ENCODE assay signal across 8 mouse cellular contexts in genomic region chrX:7696520-7696919, GRCm38 (mm10). TPM values are rescaled to one million over a fixed set of nuclear protein-coding genes. Genes with fewer than 3 reads are reported as not detected.
DNase-seq lines count a peak whose midpoint lies in the region; ATAC-seq and TF ChIP-seq lines count a peak whose summit lies in the region.

No protein-coding gene starts in this region.

- dilution Hi-C loops in CH12.LX (cut with MboI; ENCODE audit: extremely low pct_ligation_motif_present, extremely low pct_unique_long_range_greater_than_20kb, low sequenced_read_pairs) = no loop called here

- H3K36me3 ChIP-seq in CH12.LX (replicated peaks in 1 of 2; ENCODE audit: control insufficient read depth in 1 of 2, insufficient read depth in 1 of 2, low read length in 1 of 2) = peaks cover 19 to 29% of the 10 kb centered on the region in 2 experiments
- peaks cover 29% of the 10 kb centered on the region for H3K36me3 ChIP-seq in hindbrain, embryonic 10.5 days
- H3K36me3 ChIP-seq in liver, embryonic 16.5 days (ENCODE audit: control insufficient read depth, insufficient read depth) = peaks cover 4% of the 10 kb centered on the region; the same call in 1 of the 2 replicates

- no peak for TF ChIP-seq RAD21 in CH12.LX (IDR thresholded peaks at IDR 0.05; ENCODE audit: low read depth, low read length)

- peak overlapping the region; percentile 71 for H3K4me2 ChIP-seq in CH12.LX (ENCODE audit: insufficient read depth, low read depth, poor library complexity, severe bottlenecking)
- H3K4me2 ChIP-seq in liver, embryonic 16.5 days (ENCODE audit: low read depth, low read length) = peak overlapping the region; percentile 37

- H3K9ac ChIP-seq in CH12.LX (ENCODE audit: insufficient read depth, low read depth) = no peak overlapping the region
- no peak overlapping the region for H3K9ac ChIP-seq in liver, embryonic 16.5 days (ENCODE audit: low read depth, low read length)

- peaks cover 4 to 11% of the 10 kb centered on the region in 2 experiments; a peak in 3 of 4 replicates for H3K4me1 ChIP-seq in CH12.LX (ENCODE audit: control insufficient read depth in 1 of 2, insufficient read depth in 2 of 2)
- H3K4me1 ChIP-seq in hindbrain, embryonic 10.5 days (replicated peaks) = no peaks in the 10 kb centered on the region; the same call in 1 of the 2 replicates
- H3K4me1 ChIP-seq in liver, embryonic 16.5 days (ENCODE audit: control insufficient read depth, low read depth, low read length) = no peaks in the 10 kb centered on the region; the same call in none of the 2 replicates

- no peak for TF ChIP-seq EP300 in CH12.LX (IDR thresholded peaks at IDR 0.05; ENCODE audit: low read length)

- in situ Hi-C loops in CH12.LX (cut with MboI; ENCODE audit: low pct_ligation_motif_present, low pct_unique_long_range_greater_than_20kb, low sequenced_read_pairs) = no loop called here

- no peaks in the 10 kb centered on the region for H3K27me3 ChIP-seq in CH12.LX (replicated peaks)
- no peaks in the 10 kb centered on the region for H3K27me3 ChIP-seq in hindbrain, embryonic 10.5 days (ENCODE audit: insufficient read depth, poor library complexity, severe bottlenecking)
- no peaks in the 10 kb centered on the region for H3K27me3 ChIP-seq in liver, embryonic 16.5 days (ENCODE audit: control insufficient read depth, insufficient read depth, low read depth, low read length)

- DNase-seq in gastrocnemius, adult 2 months = no peak
- DNase-seq in gastrocnemius, adult 18-20 months (ENCODE audit: low spot score) = no peak
- DNase-seq in CH12.LX (ENCODE audit: extremely low read depth) = no peak
- no peak for DNase-seq in hindbrain, embryonic 10.5 days (ENCODE audit: low spot score)
- no peak for DNase-seq in cerebellum, adult 18-20 months
- DNase-seq in gastrocnemius, adult 8-10 months (ENCODE audit: low spot score in 2 of 2) = no peak

- no peaks in the 10 kb centered on the region for H3K9me3 ChIP-seq in CH12.LX (replicated peaks; ENCODE audit: low read length)
- H3K9me3 ChIP-seq in hindbrain, embryonic 10.5 days = no peaks in the 10 kb centered on the region
- H3K9me3 ChIP-seq in liver, embryonic 16.5 days (replicated peaks; ENCODE audit: control insufficient read depth, low read length) = no peaks in the 10 kb centered on the region

- intact Hi-C loops in gastrocnemius, adult 2 months (cut with DNase I) = loop anchor here (10.0 kb wide), 1 partner anchor 122 kb away; the partner anchor contains the start of genes Foxp3 and Ppp1r3f

- no peak for TF ChIP-seq CTCF in gastrocnemius, adult 2 months (IDR thresholded peaks at IDR 0.05)
- no peak for TF ChIP-seq CTCF in CH12.LX (conservative IDR thresholded peaks at IDR 0.05 in 1 of 2, IDR thresholded peaks at IDR 0.05 in 1 of 2; ENCODE audit: low read depth in 2 of 2, low read length in 2 of 2)

- H3K4me3 ChIP-seq in gastrocnemius, adult 2 months = peak overlapping the region; percentile 81
- H3K4me3 ChIP-seq in CH12.LX (replicated peaks in 1 of 3; ENCODE audit: low read depth in 2 of 3, low read length in 2 of 3, poor library complexity in 1 of 3) = peak overlapping the region in 1 of 3 experiments; percentile 20
- H3K4me3 ChIP-seq in hindbrain, embryonic 10.5 days = peak overlapping the region; percentile 64
- H3K4me3 ChIP-seq in liver, embryonic 16.5 days (ENCODE audit: low read depth, low read length) = peak overlapping the region; percentile 75

- peak overlapping the region; percentile 28 for H3K27ac ChIP-seq in gastrocnemius, adult 2 months
- no peak overlapping the region for H3K27ac ChIP-seq in CH12.LX (ENCODE audit: insufficient read depth, low read depth)
- H3K27ac ChIP-seq in hindbrain, embryonic 10.5 days = no peak overlapping the region
- H3K27ac ChIP-seq in liver, embryonic 16.5 days (ENCODE audit: low read length) = no peak overlapping the region

- WGBS in hindbrain, embryonic 10.5 days = 50% methylated on average over 6 of the region's 6 CpGs
- WGBS in liver, embryonic 16.5 days (ENCODE audit: insufficient replicate concordance) = 32% methylated on average over 6 of the region's 6 CpGs

- no peak for TF ChIP-seq POLR2A in CH12.LX (IDR thresholded peaks at IDR 0.05; ENCODE audit: low read depth, low read length)

- peaks cover 24% of the 10 kb centered on the region for H3K79me2 ChIP-seq in CH12.LX (replicated peaks; ENCODE audit: control insufficient read depth, extremely low read depth, insufficient read depth, poor library complexity, severe bottlenecking)

- no peak for ATAC-seq in liver, embryonic 16.5 days (ENCODE audit: low read depth)
- ATAC-seq in megakaryocyte progenitor cell, adult 5-6 weeks (replicated peaks; ENCODE audit: poor library complexity) = no peak

TF ChIP-seq in CH12.LX, 34 proteins besides CTCF, POLR2A, EP300 and RAD21:
- TF ChIP-seq CHD2 (IDR thresholded peaks at IDR 0.05; ENCODE audit: low read length) = no peak
- no peak for TF ChIP-seq POLR2AphosphoS2 (IDR thresholded peaks at IDR 0.05; ENCODE audit: low read depth, low read length)
TF ChIP-seq in CH12.LX: peak in this region for 0.

RNA-seq across cellular contexts. Expression of gene Gpkow, which starts 0.4 kb away (rescaled TPM):
- 10 to 100 TPM; 12.5 to 15.3 TPM for total RNA-seq in gastrocnemius, adult 2 months (2021)
- 10 to 100 TPM; 14.3 to 15.0 TPM for total RNA-seq in gastrocnemius, adult 18-20 months (2021)
- 14.6 and 16.8 TPM in 2 replicates for total RNA-seq in CH12.LX (2012; rRNA removed)
- 6.6 and 9.3 TPM in 2 replicates for total RNA-seq in CH12.LX (2014; rRNA removed)
- 32.2 and 35.3 TPM in 2 replicates for polyA plus RNA-seq in CH12.LX (2012; ENCODE audit: insufficient read length, low read depth)
- 36.0 and 42.8 TPM in 2 replicates for polyA plus RNA-seq in hindbrain, embryonic 10.5 days (2016; fragmentation: Nextera tagmentation; extraction: Ambion mirVana)
- 13.4 and 14.0 TPM in 2 replicates for polyA plus RNA-seq in liver, embryonic 16.5 days (2015; fragmentation: Nextera tagmentation; extraction: Ambion mirVana)
- total RNA-seq in megakaryocyte progenitor cell, adult 5-6 weeks (2015) = 26.8 and 28.2 TPM in 2 replicates
- 19.2 and 24.4 TPM in 2 replicates for total RNA-seq in megakaryocyte progenitor cell, adult 5-6 weeks (2017)
- 10 to 100 TPM; 12.4 to 13.2 (median 12.7) TPM for total RNA-seq in gastrocnemius, adult 8-10 months (2022)

RNA-seq across cellular contexts. Expression of gene Magix, which starts 15.5 kb away (rescaled TPM):
- total RNA-seq in gastrocnemius, adult 2 months (2021) = 10 to 100 TPM; 21.0 to 31.0 TPM
- total RNA-seq in gastrocnemius, adult 18-20 months (2021) = 10 to 100 TPM; 30.6 to 33.7 TPM
- 0.13 TPM in 1 of 2 replicates, not detected in the other for total RNA-seq in CH12.LX (2012; rRNA removed)
- total RNA-seq in CH12.LX (2014; rRNA removed) = not detected in 2 replicates
- polyA plus RNA-seq in CH12.LX (2012; ENCODE audit: insufficient read length, low read depth) = not detected in 2 replicates
- polyA plus RNA-seq in hindbrain, embryonic 10.5 days (2016; fragmentation: Nextera tagmentation; extraction: Ambion mirVana) = not detected in 2 replicates
- 0.12 TPM in 1 of 2 replicates, not detected in the other for polyA plus RNA-seq in liver, embryonic 16.5 days (2015; fragmentation: Nextera tagmentation; extraction: Ambion mirVana)
- total RNA-seq in megakaryocyte progenitor cell, adult 5-6 weeks (2015) = not detected in 2 replicates
- not detected in 2 replicates for total RNA-seq in megakaryocyte progenitor cell, adult 5-6 weeks (2017)
- 10 to 100 TPM; 21.4 to 25.1 (median 22.7) TPM for total RNA-seq in gastrocnemius, adult 8-10 months (2022)

RNA-seq across cellular contexts. Expression of gene Wdr45, which starts 17.6 kb away (rescaled TPM):
- total RNA-seq in gastrocnemius, adult 2 months (2021) = 10 to 100 TPM; 31.1 to 37.6 TPM
- 10 to 100 TPM; 32.4 to 37.1 TPM for total RNA-seq in gastrocnemius, adult 18-20 months (2021)
- total RNA-seq in CH12.LX (2012; rRNA removed) (13.9 and 21.4 TPM in 2 replicates), CH12.LX (2014; rRNA removed) (19.4 and 24.1 TPM in 2 replicates)
- 18.0 and 21.7 TPM in 2 replicates for polyA plus RNA-seq in CH12.LX (2012; ENCODE audit: insufficient read length, low read depth)
- polyA plus RNA-seq in hindbrain, embryonic 10.5 days (2016; fragmentation: Nextera tagmentation; extraction: Ambion mirVana) = 19.5 and 23.7 TPM in 2 replicates
- polyA plus RNA-seq in liver, embryonic 16.5 days (2015; fragmentation: Nextera tagmentation; extraction: Ambion mirVana) = 19.9 and 21.8 TPM in 2 replicates
- 27.3 and 39.9 TPM in 2 replicates for total RNA-seq in megakaryocyte progenitor cell, adult 5-6 weeks (2015)
- total RNA-seq in megakaryocyte progenitor cell, adult 5-6 weeks (2017) = 18.4 and 21.7 TPM in 2 replicates
- 10 to 100 TPM; 34.5 to 41.8 (median 37.8) TPM for total RNA-seq in gastrocnemius, adult 8-10 months (2022)

RNA-seq across cellular contexts. Expression of gene Plp2, which starts 25.3 kb away (rescaled TPM):
- total RNA-seq in gastrocnemius, adult 2 months (2021) = 10 to 100 TPM; 23.8 to 42.7 TPM
- 10 to 100 TPM; 30.3 to 35.0 TPM for total RNA-seq in gastrocnemius, adult 18-20 months (2021)
- 163 and 183 TPM in 2 replicates for total RNA-seq in CH12.LX (2012; rRNA removed)
- 144 and 173 TPM in 2 replicates for total RNA-seq in CH12.LX (2014; rRNA removed)
- 207 and 247 TPM in 2 replicates for polyA plus RNA-seq in CH12.LX (2012; ENCODE audit: insufficient read length, low read depth)
- 40.9 and 52.0 TPM in 2 replicates for polyA plus RNA-seq in hindbrain, embryonic 10.5 days (2016; fragmentation: Nextera tagmentation; extraction: Ambion mirVana)
- polyA plus RNA-seq in liver, embryonic 16.5 days (2015; fragmentation: Nextera tagmentation; extraction: Ambion mirVana) = 24.8 and 29.2 TPM in 2 replicates
- total RNA-seq in megakaryocyte progenitor cell, adult 5-6 weeks (2015) = 115 and 133 TPM in 2 replicates
- total RNA-seq in megakaryocyte progenitor cell, adult 5-6 weeks (2017) = 26.4 and 37.1 TPM in 2 replicates
- total RNA-seq in gastrocnemius, adult 8-10 months (2022) = 10 to 100 TPM; 29.6 to 34.3 (median 33.3) TPM

RNA-seq across cellular contexts. Expression of gene Gm45208, which starts 25.5 kb away (rescaled TPM):
- not detected for total RNA-seq in gastrocnemius, adult 2 months (2021)
- total RNA-seq in gastrocnemius, adult 18-20 months (2021) = under 1 TPM in 1 of 2 experiments, not detected in 1; 0.45 TPM
- total RNA-seq in CH12.LX (2012; rRNA removed) (0.47 TPM in 1 of 2 replicates, not detected in the other), CH12.LX (2014; rRNA removed) (not detected in 2 replicates)
- polyA plus RNA-seq in CH12.LX (2012; ENCODE audit: insufficient read length, low read depth) = 13.0 and 13.1 TPM in 2 replicates
- polyA plus RNA-seq in hindbrain, embryonic 10.5 days (2016; fragmentation: Nextera tagmentation; extraction: Ambion mirVana) = not detected in 2 replicates
- 0.27 and 0.51 TPM in 2 replicates for polyA plus RNA-seq in liver, embryonic 16.5 days (2015; fragmentation: Nextera tagmentation; extraction: Ambion mirVana)
- total RNA-seq in megakaryocyte progenitor cell, adult 5-6 weeks (2015) = 0.59 TPM in 1 of 2 replicates, not detected in the other
- not detected in 2 replicates for total RNA-seq in megakaryocyte progenitor cell, adult 5-6 weeks (2017)
- total RNA-seq in gastrocnemius, adult 8-10 months (2022) = under 1 TPM in 1 of 4 experiments, not detected in 3; 0.83 TPM

Comparison
In these comparisons a context has a peak if more than half of its experiments do, and no peak if none do; other contexts are left out.
1. RNA of gene Magix, which starts 15.5 kb away (total RNA-seq): 30.6 to 33.7 TPM in gastrocnemius, adult 18-20 months, 21.0 to 31.0 TPM in gastrocnemius, adult 2 months and 21.4 to 25.1 TPM in gastrocnemius, adult 8-10 months; 0.13 TPM in CH12.LX and not detected in megakaryocyte progenitor cell, adult 5-6 weeks; every median in the first group is over 10 times any median in the second.